Mouse (Mus musculus) spleen, adult 2 months (tissue): ENCODE measurements around the gene Nkd2.
A peak's percentile ranks its signal among the peaks of the same experiment; 100 is the strongest.

Experiments
- CTCF ChIP-seq: fragments of 200-500 bp; IDR thresholded peaks from 2 replicates; pipeline ENCODE4 v1.5.1; 2011; ENCODE audit warnings: mild to moderate bottlenecking, inconsistent platforms; ENCODE audit not compliant: insufficient read depth, insufficient read length, insufficient replicate concordance; ENCODE audit errors: extremely low read depth
- POLR2A ChIP-seq: fragments of 200-500 bp; IDR thresholded peaks from 2 replicates; pipeline ENCODE4 v1.6.1; 2011; ENCODE audit warnings: low read depth, low read length, inconsistent platforms

DNA sequence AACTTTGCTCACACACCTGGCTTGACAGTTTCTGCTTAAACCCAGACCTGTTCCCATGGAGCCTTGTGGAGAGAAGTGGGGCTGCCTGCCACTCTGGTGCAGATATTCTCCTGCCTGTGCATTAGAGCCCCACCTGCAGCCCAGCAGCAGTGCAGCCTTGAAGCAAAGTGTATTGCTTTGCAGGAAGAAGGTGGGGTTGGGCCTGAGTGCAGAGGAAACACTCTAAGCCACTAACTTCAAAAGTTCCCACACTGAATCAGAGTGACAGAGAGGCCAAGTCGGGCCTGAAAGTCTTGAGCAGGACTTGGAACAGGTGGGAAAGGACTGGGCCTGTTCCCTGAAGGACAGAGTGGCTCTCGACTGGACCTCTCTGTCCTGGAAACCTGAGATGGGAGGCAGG is 74.8 kb downstream of the Nkd2 start:
- TF ChIP-seq POLR2A: no peak
- peak; percentile 28; the same call in 1 of the 2 replicates for TF ChIP-seq CTCF
